Mouse (Mus musculus) hindlimb bud, embryonic 11.5 days (tissue): ENCODE measurements around the gene Hesx1.
"Not testable (repeated sequence)": the region's sequence is repeated elsewhere in the genome, so short reads cannot be mapped to it uniquely, and the experiment has no call there.

Experiments
- DNase-seq: peaks from one replicate; pipeline ENCODE4 v3.0.0-alpha.2; 2012; ENCODE audit warnings: low read depth, low spot score; ENCODE audit errors: extremely low spot score

The Hesx1 gene

DNA sequence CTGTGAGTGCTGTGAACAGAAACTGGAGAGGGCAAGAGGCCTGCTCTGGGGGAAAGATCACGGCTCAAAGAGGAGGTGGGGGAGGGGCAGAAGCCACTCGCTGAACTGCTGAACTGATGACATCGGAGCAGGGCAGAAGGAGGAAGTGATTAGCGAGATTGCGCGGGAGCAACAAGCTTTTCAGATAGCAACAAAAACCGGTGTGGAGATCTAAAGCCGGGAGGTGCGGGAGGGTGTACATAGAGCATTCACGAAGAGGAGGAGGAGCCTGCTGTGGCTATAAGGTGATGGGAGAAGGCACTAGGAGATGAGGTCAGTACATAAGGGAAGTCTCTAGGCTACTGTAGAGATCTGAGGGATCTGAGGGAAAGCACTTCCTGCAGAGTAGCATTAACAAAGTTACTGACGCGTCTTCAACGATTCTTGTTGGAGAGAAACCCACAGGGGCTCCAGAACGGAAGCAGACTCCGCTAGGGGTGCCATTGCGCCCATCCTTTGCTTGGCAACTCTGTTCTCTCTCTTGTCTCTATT, at the start of gene Hesx1:
Gene Hesx1, plus strand, starts transcription at position 206 of the 531 bp plus-strand sequence.
- DNase-seq: no peak

DNA sequence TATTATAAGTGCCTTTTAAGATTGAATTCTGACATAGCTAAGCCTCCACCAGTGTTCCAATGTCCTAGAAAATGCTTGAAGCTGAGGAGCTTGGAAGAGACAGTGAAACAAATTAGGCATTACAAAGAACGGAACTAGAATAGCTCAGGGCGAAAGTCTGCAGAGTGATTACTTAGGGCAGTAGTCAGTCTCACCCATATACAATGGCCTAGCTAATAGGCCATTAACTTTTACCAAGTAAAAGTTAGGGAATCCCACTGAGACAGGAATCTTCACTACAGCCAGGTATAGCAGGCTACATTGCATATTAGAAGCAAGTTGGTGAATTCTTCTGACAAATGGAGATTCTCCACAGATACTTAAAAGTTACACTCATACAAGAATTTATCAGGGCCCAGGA, 38.1 kb upstream of the Hesx1 start:
- DNase-seq: not testable (repeated sequence)

DNA sequence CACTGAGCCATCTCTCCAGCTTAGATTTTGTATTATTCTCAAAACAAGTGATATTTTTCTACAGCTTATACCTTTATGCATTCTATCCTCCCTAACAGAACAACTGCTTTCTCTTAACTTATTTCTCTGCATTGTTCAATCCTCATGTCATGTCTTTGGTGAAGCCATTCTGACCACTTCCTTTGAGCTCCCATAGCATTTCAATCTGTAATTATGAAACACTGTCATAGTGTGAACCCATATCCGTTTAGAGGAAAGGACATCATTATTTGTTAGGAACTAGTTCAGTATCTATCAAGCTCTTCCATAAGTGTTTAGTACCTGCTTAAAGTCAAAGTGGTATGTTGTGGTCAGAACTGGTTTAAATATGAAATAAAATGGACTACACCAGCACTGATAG, 33.7 kb upstream of the Hesx1 start:
- DNase-seq: no peak

DNA sequence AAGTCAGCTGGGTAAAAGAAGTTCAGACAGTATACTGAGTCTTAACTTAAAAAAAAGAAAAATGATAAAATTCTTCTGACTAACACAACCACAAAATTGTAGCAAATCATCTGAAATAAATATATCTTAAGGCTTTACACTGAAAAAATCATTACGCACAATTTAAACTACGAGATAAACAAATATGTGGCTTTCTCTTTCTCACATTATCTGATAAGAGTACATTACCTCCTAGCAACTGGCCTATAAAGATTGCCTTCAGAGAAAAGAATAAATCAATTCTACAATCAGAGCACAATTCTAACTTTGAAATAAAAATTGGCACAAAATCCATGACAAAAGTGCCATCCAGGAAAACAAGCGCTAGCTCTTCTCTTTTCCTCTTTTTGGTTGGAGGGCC, 25.1 kb upstream of the Hesx1 start:
- DNase-seq: no peak

DNA sequence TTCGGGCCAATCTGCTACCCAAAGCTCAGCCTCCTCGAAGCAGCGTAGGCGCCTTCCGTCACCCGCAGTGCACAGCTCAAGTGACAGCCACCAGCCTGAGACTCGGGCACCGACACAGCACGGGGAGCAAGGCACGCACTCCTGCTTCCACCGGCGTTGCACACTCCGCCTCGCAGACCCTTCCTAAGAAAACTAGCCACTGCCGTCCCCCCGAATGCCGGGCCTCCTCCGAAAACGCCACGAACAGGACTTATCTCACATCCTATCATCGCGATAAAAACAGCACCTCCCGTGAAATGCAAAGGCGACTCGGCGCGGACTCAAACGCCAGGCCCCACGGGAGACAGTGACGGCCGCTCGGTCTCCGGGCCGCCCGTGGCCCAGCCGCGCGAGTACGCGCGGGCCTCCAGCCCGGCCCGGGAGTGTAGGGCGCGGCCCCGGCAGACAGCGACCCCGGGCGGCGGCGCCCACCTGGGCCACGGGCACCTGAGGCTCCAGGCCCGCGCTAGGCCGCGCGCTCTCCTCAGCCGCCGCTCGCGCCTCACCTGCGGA, 24.3 kb upstream of the Hesx1 start:
- no peak for DNase-seq

DNA sequence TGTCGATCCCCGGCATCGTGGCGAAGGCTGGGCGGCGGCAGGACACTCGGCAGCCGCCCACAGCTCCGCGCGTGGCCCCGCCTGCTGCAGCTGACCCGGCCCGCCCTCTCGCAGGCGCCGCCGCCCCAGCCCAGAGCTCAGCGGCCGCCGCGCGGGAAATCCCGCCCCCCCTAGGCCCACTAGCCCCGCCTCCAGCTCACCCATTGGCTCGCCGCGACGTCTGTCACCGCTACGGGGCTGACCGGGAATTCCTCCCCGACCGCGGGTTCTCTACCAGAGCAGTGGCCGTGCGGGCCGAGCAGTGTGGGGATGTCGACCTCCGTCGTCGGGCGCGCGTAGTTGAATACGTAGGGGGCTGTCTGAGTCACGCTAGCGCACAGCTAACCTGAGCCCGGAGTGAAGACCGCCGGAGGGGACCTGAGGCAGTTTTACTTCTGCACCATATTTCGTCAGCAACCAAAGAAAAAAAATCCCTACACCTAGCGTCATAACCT, 23.7 kb upstream of the Hesx1 start:
- peak; percentile 79 for DNase-seq

DNA sequence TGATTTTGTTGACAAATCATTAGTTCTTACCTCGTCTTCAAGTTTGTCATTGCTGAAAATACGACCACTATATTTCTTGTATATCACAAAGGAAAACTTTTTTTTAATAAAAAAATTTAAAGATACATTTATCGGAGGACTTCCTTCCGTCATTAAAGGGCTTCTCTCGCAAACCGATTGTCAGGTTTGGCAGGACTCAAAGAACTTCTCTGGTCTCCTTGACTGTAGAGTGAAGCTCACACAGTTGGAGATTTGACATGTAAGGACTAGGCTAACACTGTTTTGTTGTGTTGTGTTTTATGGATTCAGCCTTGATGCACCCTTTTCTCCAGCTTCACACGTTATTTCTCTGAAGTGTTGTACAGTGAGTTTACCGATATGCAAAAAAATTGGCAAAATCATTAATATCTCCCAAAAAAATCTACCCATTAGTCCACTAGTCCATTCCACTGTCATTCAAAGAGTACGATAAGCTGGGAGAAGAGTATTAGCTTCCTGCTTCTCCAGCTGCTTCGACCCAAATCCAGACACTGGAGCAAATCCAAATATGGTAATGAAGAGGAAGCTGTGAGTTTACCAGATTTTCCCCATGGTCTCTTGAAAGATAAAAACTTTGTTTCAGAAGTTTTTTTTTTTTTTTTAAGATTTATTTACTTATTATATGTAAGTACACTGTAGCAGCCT, 23.0 kb upstream of the Hesx1 start, which contains the start of gene Appl1:
Gene Appl1, minus strand, starts transcription at position 127 of the 684 bp plus-strand sequence.
- DNase-seq: no peak

DNA sequence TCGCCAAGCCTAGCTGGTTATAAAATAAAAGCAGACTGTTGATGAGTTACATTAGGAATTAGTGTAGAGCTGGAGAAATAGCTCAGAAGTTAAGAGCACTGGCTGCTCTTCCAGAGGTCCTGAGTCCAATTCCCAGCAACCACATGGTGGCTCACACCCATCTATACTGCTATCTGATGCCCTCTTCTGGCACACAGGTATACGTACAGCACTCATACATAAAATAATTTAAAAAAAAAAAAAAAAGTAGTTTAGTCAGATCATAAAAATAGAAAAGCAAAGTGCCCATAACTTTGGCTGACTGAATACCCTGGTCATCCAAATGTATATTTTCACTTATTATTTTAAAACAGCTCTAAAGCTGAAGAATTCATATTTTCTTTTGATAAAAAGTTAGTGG, 21.1 kb upstream of the Hesx1 start:
- no peak for DNase-seq

DNA sequence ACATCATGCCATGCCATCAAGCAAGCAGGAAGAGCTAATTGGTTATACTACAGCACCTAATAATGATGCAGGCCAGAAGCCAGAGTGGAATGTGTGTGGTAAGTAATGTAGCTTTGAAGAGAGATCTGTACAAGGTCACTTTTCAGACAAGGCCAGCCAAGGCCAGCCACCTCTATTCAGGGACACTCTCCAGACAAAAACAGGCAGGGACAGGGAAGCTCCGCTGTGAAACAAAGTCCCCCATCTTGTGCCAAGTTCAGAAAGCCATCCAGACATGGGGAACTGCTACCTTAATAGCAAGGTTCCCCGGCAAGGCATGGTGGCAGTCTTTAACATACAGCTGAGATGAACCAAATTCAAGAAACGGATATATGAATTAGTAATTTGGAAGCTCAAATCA, 18.7 kb upstream of the Hesx1 start:
- no peak for DNase-seq

DNA sequence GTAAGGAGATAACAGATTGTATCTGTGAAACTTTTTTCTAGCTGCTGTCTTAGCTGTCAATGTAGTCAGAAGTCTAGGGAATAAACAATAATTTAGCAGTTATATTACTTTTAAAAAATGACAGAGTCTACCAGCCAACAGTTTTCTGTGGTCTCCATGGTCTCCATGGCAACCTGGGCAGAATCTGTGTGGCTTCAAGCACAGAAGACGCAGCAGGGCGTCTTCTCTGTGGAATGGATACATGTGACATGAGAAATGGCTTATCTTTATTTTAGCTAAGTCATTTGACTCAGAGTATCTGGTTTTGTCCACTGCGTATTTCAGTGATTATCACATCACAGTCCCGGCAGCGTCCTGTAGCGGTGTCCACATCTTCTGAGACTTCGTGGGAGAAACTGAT, 18.0 kb upstream of the Hesx1 start:
- no peak for DNase-seq

DNA sequence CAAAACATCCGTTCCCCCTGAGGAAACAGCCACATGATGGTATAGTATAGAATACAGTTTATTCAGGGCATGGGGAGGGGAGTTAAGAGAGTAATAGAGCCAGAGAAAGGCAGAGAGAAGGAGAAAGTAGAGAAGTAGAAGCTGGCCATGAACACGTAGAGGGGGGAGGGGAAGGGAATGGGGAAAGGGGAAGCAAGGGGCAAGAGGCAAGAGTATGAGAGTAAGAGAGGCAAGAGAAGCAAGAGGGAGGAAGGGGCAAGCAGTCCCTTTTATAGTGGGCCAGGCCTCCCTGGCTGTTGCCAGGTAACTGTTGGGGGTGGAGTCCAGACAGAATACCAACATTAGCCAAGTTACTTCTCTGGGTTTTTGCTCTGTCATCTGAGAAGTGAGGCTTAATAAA, 16.7 kb upstream of the Hesx1 start:
- DNase-seq: no peak

DNA sequence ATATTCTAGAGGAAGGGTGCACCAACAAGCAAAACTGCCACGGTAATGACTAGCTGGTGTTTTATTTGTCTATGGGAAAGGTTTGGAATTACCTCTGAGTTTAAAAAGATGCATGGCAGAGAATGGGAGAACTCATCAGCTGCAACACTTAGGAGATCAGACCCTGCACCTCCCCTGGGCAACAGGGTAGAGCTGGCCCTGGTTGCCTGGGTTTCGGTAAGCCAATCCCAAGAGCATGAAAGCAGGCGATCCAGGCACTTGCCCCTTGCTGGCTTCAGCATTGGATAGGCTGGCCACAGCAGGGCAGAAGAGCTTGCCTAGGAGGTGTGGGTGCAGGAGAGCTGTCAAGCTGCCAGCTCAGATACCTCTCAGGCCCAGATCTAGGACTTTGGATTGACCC, 14.4 kb upstream of the Hesx1 start:
- DNase-seq: no peak

DNA sequence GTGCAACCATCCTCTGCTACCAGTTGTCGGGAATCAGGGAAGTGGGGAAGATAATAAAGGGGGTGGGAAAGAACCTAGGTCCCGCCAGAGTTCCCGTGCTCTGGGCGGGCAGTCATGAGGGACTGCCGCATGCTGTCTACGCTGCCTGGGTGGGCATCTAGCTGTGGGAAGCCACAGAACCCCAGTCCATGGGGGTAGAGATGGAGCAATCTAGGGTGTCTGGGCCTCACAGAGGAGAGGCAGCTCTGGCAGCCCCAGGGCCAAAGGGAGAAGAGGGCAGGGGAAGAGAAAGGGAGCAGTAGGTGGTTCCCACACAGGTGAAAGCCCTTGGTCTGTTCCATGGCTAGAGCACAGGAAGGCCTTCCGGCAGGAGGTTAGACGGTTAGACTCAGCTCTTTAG, 13.2 kb upstream of the Hesx1 start:
- no peak for DNase-seq

DNA sequence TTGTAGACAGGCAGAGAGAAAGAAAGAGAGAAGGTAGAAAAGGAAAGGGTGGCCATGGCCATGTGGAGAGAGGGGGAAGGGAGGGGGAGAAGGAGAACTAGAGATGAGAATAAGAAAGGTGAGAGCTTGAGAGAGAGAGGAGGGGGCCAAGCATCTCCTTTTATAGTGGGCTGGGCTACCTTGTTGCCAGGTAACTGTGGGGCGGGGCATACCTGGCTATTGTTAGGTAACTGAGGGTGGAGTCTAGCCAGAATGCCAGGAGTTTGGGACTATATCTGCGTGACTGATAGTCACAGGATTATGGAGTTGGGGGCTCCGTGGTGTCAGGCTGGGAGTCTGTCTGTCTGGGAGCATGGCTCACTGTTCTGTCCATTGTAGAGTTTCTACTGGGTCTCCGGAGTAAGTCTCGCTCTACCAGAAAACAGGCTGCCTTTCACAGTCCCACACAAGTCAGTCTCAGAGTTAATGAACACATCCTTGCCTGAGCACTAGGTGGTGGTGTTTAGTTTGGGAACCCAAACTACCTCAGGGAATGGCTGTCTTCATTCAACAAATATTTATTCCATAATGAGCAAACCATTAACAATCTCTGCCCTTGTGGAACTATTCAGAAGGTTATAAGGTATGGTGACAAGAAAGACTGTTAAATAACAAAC, 12.6 kb upstream of the Hesx1 start:
- DNase-seq: no peak

DNA sequence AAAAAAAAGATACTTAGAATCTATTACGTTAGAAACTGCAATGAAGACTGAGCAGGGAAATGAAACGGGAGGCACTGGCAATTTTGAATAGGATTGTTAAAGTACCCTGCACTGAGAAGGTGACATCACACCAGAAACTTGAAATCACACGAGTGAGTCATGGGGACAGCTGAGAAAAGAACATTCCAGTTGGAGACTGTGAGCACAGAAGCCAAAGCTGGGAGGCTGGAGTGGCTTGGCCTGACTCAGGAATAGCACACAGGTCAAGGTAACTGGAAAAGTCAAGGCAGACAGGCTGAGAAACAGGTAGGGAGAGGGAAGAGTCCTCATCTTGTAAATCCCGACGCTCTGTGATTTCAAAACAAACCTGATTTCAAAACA, 12.1 kb upstream of the Hesx1 start:
- DNase-seq: no peak

DNA sequence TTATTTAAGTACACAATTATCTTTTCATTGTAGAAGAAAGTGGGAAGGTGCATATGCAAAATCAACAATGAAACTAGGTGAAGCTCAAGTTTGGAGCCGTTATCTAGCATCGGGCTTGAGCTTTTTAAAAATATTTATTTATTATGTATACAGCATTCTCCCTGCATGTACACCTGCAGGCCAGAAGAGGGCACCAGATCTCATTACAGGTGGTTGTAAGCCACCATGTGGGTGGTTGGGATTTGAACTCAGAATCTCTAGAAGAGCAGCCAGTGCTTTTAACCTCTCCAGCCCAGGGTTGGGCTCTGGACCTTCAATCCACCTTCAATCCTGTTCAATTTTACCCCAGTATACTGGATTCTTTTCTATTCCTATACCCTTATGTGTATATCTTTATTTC, 5.5 kb upstream of the Hesx1 start:
- DNase-seq: no peak

DNA sequence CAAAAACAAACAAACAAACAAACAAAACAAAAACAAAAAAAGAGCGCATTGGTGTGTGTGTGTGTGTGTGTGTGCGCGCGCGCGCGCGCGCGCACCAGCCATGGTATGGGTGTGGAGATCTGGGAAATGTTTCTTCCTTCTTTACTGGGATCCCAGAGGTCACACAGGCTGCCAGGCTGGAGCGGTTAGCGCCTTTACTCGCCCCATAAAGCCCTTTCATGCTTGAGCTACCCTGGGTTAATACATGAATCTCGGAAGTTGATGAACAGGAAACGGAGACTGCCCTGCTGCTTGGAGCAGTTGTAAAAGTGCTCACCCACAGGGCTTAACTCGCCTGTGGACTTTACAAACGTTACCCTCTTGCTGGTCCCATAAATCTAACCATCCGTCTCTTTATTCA, 2.6 kb upstream of the Hesx1 start:
- no peak for DNase-seq

DNA sequence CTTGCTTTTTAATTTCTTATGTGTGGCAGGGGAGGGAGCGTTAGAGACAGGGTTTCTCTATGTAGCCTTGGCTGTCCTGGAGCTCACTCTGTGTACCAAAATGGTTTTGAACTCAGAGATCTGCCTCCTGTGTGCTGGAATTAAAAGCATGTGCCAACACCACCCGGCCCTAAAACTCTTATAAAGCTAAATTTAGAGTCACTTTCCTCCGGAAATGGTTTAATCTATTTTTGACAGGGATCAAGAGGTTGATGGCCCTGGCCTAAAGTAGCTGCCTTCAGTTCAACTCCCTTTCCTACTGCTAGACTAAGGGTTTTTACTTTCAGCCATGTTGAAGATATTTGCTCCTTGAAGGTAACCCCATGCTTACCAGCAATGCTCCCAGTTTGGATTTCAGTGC, 789 bp upstream of the Hesx1 start:
- DNase-seq: no peak

DNA sequence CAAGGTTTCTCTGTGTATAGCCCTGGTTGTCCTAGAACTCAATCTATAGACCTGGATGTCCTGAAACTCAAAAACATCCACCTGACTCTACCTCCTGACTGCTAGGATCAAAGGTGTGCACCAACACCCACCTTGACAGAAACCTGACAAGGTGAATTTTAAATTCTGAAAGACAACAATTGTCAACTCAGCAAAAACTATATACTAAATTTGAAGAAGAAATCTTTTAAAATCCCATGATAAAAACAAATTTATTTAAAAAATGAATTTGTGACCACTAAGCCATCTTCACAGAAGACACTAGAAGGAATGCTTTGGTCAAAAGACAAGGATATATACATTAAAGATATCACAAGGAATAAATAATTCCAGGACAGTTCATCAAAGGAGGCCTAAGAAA, 2.0 kb downstream of the Hesx1 start:
- no peak for DNase-seq

DNA sequence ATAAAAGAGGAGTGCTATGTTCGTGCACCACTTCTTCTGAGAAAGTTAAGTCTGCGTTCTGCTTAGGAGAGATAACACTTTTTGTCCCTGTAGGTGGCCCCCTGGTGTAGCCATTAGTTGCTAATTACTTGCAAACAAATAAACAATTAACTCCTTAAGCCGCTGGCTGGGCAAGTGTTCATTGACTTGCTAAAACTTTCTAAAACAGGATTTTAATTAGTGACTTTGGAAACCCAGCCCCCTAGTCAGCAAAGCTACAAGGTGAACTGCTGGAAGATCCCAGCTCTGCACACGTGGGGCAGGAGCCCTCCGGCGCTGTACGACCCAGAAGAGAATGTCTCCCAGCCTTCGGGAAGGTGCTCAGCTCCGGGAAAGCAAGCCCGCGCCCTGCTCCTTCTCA, 6.2 kb downstream of the Hesx1 start:
- no peak for DNase-seq

DNA sequence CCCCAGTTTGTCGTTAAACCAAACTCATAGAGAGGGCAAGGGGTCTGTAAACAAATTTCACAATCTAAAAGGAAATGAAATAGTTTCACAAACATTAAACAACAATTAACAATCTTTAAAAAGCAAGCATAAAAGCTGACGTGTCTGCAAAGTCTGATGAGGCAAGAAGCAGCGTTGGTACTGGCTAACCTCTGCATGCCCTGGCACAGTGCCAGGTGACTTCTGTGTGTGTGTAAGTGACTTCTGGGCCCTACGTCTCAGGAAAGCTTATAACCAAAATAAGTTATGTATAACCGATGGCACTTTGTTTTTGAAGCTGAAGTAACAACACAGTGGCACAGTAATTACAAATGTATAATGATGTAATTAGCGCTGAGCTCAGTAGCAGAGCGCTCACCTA, 10.7 kb downstream of the Hesx1 start:
- no peak for DNase-seq

DNA sequence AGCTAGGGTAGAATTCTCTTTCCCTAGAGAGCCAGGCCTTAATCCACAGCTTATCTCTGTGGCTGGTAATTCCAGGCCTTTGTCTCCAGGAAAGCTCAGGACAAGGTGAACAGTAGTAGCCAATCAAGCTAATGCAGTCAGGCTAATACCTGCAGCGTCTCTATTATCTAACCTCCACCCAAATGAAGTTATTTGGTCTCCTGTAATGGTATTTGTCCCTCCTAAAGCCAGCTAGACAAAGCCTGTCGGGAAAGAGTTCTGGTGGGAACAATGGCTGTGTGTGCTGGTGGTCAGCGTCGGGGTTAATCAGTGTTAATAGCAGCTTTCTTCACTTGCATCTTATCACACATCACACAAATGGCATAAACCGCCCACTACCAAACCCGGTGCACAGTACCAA, 11.7 kb downstream of the Hesx1 start:
- no peak for DNase-seq
